Mouse (Mus musculus) testis, postnatal 14 days (tissue): ENCODE results near the gene Hspa8.
"Not testable (repeated sequence)": the region's sequence is repeated elsewhere in the genome, so short reads cannot be mapped to it uniquely, and the experiment has no call there.

Experiments
- DNase-seq: peaks from one replicate; pipeline ENCODE4 v3.0.0; 2021; ENCODE audit warnings: low spot score

Hspa8 gene

GRCm38 (mm10) chr9:40784374-40784967, 16.3 kb upstream of the Hspa8 start:
- DNase-seq: no peak

- DNase-seq: no peak
These were observed 15.3 kb upstream of the Hspa8 start for GRCm38 (mm10) chr9:40785452-40785851.

DNA sequence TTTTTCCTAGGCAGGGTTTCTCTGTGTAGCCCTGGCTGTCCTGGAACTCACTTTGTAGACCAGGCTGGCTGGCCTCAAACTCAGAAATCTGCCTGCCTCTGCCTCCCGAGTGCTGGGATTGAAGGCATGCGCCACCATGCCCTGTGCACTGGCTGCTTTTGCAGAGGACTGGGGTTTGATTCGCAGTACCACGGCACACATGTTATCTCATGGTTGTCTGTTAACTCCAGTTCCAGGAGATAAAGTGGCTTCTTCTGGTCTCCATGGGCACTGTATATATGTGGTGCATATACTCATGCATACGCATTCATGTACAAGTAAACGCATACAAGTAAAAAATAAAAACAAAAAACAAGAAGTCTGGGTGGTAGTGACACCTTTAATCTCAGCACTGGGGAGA, 14.0 kb upstream of the Hspa8 start:
- DNase-seq: not testable (repeated sequence)

DNA sequence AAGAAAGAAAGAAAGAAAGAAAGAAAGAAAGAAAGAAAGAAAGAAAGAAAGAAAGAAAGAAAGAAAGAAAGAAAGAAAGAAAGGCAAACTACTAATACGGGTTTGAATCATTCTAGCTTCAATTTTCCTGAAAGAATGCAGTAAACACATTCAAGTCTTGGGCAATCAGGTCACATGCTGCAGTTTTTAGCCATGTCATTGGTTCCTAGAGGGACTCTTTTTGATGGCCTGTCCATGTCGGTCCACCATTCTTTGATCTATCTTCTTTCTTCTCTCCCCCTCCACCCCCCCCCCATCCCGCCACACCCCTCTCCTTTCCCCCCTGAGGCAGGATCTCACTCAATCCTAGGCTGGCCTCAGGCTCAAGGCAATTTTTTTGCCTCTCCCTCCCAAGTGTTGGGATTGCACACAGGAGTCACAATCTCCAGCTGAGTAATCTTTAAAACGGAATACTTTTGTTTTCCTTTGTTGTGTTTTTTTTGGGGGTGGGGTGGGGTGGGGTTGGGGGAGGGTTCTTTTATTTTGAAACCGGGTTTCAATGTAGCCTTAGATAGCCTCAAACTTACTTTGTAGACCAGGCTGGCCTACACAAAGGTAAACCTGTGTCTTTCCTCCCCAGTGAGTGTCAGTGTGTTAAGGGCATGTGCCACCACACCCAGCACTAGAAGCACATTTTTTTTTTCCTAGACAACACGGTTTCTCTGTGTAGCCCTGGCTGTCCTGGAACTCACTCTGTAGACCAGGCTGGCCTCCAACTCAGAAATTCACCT, 8.7 kb upstream of the Hspa8 start:
- DNase-seq: no peak

DNA sequence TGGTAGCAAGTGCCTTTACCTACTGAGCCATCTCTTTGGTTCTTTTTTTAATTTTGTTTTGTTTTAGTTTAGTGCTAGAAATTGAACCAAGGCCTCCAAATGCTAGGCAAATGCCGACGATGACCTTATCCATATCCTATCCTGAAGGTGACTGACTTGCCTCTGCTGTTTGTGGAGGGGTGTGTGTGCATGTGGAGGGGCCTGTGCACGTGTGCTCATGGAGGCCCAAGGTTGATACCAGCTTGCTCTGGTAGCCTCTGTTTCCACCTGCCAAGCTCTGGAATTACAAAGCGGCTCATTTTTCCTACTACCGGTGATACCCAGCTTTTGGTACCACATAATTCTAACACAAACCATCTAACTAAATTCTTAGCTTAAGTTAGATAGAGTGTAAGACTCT, 7.2 kb upstream of the Hspa8 start:
- DNase-seq: no peak

DNA sequence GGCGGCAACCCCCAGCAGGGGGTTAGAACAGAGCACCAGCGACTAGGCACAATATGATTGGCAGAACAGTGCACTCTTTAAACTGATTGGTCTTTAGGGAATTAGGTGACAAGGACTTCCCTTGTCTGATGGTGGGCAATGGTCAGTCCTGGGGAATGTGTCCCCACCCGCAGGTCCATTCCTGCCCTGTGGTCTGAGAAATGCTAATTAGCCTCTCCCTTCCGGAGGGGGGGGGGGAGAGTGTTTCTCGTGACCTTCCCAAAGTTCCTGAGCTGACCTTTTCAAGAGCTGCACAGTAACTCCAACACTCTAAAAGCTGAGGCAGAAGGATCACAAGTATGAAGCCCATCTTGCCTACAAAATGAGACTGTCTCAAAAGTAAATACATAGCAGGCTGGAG, 6.5 kb upstream of the Hspa8 start:
- no peak for DNase-seq

DNA sequence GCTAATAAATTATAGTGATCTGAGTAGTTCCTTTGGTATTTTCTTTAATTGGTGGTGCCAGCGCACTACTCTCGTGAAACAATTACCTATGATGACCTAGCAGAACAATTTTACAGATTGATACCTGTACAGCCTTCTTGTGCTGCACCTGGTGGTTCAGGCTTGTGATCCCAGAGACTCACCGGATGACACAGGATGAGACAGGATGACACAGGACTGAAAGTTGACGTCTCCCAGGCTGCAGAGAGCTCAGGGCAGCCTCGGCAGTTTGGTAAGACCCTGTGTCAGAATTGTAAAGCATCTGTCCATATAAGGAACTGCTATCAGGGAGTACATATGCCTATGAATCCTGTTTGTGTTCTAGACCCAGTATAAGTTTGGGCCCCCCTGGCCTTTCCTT, 5.9 kb upstream of the Hspa8 start:
- no peak for DNase-seq

- DNase-seq: no peak
These were observed 5.2 kb upstream of the Hspa8 start for GRCm38 (mm10) chr9:40795562-40795961.

DNA sequence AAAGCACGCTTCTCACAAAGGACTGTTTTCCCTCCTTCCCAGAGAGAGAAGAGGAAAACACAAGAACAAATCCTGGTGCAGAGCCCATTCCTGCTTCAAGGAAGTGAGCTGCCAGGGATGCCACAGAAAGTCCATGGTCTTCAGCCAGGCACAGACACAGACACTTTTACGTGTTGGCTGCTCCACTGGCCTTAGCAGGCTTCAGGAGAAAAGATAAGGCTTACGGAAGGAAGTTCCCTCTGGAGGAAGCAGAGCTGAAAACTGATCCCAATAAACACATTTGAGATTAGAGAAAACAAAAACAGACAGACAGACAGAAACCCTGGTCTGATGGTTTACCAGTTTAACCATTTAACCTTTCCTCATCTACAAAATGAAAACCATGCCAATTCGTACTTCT, 4.7 kb upstream of the Hspa8 start:
- DNase-seq: no peak

DNA sequence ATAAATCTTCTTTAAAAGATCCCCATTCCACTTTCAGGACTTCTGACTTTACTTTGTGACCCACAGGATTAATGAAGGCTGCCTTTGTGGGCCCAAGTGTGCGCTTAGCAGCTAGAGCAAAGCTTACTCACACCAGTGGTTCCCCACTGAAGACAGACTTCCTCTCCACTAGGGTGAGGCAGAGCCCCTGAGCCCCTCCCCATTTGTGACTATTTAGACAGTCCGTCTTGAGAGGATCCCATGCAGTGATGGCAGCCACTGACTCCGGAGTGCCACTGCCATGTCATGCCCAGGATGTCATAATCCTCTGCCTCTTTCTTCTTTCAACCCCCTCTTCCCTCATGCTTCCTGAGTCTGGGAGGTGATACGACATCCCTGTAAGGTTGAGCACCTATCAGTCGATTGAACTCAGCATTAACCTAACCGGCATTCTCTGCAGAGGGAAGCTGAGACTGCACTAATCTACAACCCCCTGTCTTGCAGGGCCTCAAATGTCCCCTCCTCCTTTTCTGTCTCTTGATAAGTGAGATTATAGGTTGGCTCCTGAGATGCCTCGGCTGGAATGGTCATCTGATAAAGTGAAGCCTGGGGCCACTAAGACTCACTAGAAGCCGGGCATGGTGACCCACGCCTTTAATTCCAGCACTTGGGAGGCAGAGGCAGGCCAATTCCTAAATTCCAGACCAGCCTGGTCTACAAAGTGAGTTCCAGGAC, 2.4 kb upstream of the Hspa8 start:
- no peak for DNase-seq

DNA sequence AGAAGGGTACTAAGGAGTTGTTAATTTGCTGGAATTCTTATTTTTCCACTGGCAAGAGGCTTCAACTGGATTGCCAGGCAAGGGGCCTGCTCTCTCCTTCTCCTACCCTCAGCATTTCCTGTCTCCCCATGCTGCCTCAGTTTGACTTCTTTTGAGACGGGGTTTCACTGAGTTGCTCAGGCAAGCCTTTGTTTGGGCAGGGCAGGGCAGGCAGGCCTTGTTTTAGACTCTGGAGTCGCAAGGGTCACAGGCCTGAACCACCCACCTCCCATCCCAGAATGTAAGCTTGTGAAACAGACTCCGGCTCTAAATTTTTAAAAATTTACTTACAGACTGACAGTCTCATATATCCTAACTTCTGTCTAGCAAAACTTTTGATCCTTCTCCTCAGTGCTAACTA, 1.7 kb upstream of the Hspa8 start:
- no peak for DNase-seq

DNA sequence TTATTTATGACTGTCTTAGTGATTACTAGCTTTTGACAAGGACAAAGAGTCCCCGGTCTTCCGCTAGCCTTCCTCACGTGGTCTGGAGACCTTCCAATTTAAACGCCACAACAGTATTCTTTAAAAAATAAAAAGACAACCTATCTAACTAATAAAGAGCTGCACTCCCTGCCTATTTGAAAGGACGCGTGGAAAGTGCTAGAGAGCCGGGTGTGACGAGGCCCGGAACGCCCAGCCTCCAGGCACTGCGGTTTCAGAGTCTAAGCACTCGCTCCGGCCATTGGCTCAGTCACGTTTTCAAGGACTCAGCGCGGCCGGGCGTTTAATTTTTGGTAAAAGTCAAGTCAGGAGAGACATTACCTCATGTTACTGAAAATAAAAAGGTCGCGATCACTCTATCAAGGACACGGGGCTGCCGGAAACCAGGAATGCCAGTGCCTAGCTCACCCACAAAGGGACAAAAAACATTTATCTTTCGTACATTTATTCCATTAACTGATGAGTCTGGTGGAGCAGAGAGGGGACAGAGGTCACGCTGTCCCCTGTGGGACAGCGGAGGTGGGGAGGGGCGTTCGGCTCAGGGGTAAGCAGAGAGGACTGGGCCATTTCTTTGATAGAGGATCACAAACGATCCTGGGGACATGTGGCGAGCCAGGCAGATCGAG, 815 bp upstream of the Hspa8 start:
- DNase-seq: peak; percentile 77

- DNase-seq: peak; percentile 51
These were observed 1.1 kb downstream of the Hspa8 start for GRCm38 (mm10) chr9:40801614-40802532.

DNA sequence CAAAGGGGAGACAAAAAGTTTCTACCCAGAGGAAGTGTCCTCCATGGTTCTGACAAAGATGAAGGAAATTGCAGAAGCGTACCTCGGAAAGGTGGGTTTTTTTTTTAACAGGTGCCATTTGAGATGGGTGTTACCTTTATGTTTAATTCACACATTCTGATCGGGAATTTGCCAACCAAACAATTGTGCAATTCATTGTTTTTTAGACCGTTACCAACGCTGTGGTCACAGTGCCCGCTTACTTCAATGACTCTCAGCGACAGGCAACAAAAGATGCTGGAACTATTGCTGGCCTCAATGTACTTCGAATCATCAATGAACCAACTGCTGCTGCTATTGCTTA, 1.7 kb downstream of the Hspa8 start:
- not testable (repeated sequence) for DNase-seq

DNA sequence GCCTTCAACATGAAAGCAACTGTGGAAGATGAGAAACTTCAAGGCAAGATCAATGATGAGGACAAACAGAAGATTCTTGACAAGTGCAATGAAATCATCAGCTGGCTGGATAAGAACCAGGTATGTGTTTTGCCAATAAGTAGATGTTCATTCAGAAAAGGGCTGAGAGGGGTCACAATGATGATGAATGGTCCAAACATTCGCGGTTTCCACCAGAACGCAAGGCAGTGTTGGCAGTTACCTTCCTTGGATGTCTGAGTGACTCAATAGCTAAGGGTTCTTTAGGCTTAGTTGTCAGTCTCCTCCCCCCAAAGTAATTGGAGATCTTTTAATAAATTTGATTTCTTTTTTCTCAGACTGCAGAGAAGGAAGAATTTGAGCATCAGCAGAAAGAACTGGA, 3.8 kb downstream of the Hspa8 start:
- DNase-seq: not testable (repeated sequence)

DNA sequence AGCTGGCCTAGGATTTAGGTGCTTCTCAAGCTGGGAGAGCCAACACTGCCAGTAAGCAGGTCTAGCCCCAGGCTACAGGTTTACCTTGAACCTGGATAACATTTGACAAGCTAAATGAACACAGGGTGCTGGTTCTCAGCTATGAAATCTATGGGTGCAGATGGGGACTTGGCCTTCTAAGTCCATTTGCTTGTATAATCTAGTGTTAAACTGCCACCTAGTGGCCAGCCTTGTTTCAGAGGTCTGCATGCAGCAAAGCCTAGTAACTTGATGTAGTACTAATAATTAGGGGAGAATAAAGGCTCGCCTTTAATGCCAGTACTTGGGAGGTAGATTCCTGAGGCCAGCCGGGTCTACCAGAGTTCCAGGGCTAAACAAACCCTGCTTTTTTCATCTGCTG, 4.5 kb downstream of the Hspa8 start:
- DNase-seq: peak; percentile 45

DNA sequence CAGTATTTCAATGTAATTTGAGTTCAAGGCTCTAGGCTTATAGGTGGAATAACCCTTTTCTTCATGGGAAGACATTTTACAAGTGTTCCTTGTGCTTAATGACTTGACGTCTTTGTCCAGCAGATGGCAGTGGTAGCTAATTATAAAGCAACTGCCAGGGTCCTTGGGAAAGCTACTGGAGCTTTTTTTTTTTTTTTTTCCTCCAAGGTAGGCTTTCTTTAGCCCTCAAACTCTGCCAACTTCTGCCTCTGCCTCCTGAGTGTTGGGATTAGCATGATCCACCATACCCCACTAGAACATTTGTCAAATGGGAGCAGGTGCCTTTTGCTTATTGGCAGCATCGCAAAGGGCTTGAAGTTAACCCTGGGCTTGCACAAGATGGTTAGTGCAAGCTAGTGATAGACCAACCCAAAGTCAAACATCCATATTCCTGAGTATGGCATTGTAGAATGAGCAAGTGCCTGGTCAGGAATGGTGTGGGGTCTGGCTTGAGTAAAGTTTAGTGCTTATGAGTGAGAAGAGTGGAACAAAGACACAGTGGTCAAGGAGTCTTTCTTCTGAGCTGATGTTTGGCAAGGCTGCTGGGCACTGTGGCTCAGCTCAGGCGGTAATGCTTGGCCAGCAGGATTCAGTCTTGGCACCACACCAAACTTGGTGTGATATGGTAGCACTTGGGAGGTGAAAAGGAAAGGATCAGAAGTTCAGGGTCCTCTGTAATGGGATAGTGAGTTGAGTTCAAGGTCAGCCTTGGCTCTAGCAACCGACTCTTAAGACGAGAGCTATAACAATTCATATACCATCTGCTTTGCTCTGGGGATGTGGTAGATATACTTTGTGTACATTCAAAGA, 5.9 kb downstream of the Hspa8 start:
- DNase-seq: peak; percentile 36

DNA sequence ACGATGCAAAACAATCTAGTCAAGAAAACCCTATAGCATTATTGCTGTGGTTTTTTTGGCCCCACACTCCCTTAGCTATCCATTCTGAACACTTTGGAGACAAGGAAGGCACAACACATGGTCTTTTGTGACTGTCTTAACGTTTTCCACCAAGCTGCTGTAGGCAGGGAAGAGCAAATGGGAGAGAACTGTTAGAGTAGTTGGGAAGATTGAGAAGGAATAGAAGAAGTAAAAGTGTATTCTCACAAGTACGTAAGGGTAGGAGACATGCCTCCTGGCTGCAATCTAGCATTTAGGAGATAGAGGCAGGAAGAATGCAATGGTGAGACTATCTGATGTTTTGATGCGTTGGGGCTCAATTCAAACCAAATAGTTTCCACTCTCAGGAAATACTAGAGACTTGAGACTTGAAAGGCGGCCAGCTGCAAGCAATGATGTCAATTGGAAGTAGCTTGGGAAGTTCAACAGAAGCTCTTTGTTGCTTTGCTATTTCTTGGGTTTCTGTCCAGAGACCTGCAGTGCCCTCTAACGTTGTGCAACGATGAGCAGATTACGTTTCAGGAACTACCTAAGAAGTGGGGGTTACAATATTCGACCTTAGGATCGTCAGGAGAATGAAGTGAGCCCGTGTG, 6.6 kb downstream of the Hspa8 start:
- no peak for DNase-seq

DNA sequence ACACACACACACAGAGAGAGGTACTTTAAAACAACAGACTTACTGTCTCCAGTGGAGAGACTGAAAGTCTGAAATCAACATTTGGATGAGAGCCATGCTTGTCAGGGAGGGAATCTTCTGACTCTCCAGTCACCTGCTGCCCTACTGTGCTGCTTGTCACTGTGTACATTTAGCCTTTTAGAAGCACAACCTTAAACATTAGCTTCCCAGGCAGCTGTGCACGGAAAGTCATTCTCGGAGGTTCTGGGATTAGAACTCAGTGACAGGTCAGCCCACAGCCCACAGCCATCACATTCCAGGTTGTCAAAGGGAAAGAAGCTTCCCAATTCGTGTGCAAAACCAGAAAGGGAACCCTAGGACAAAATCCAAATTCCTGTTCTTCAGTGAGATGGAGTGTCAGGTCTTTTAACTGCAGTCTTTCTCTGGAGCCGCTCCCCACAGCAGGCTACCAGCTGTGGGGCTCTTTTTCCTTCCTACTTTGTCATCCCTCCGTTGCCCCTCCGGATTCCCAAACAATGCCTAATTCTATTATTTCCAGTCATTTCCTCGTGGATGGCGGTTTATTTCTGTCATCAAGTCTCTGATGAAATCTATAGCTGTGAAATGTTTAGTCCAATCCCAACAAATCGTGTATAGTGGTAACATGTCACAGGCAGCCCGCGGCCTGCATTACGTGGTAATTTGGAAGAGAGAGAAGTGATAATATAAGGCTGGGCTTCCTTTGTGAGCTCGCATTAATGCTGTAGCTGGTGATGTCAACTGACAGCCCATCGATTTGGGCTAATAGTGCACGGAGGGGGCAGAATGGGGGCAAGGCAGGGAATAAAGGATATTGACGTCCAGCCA, 7.5 kb downstream of the Hspa8 start:
- DNase-seq: no peak
